Mouse (Mus musculus) myocyte (in vitro differentiated cells): ENCODE measurements around the gene Adgrg7.

Experiments
- CEBPB ChIP-seq: IDR thresholded peaks from 2 replicates; pipeline ENCODE4 v1.6.1; 2011; ENCODE audit warnings: mild to moderate bottlenecking, moderate library complexity; ENCODE audit not compliant: poor library complexity, insufficient read depth, severe bottlenecking
- E2F4 ChIP-seq: IDR thresholded peaks from one replicate; pipeline ENCODE4 v1.6.1; 2011; ENCODE audit warnings: mild to moderate bottlenecking, control low read depth, moderate library complexity; ENCODE audit not compliant: insufficient read depth
- MAX ChIP-seq: IDR thresholded peaks from one replicate; pipeline ENCODE4 v1.6.1; 2011; ENCODE audit warnings: low read depth, mild to moderate bottlenecking, control low read depth
- MYOD1 ChIP-seq, 3 experiments: IDR thresholded peaks; one replicate each; pipeline ENCODE4 v1.6.1; 2011; ENCODE audit warnings: control low read depth in 2 of 3, low read depth in 2 of 3, mild to moderate bottlenecking in 2 of 3, moderate library complexity in 1 of 3; ENCODE audit not compliant: insufficient read length in 2 of 3, control insufficient read depth in 1 of 3
- MYOG ChIP-seq, 3 experiments: IDR thresholded peaks; one replicate each; pipeline ENCODE4 v1.6.1; 2011; ENCODE audit warnings: control low read depth in 2 of 3, low read depth in 2 of 3, mild to moderate bottlenecking in 2 of 3; ENCODE audit not compliant: insufficient read length in 2 of 3, control insufficient read depth in 1 of 3, insufficient read depth in 1 of 3
- POLR2A ChIP-seq: IDR thresholded peaks from one replicate; pipeline ENCODE4 v1.6.1; 2011; ENCODE audit warnings: low read depth, mild to moderate bottlenecking, control low read depth, moderate library complexity; ENCODE audit not compliant: insufficient read length
- POLR2AphosphoS2 ChIP-seq: IDR thresholded peaks from one replicate; pipeline ENCODE4 v1.6.1; 2011; ENCODE audit warnings: low read depth, control low read depth; ENCODE audit not compliant: insufficient read length
- REST ChIP-seq: IDR thresholded peaks from one replicate; pipeline ENCODE4 v1.6.1; 2011; ENCODE audit warnings: mild to moderate bottlenecking, control low read depth, moderate library complexity; ENCODE audit not compliant: insufficient read depth, insufficient read length
- SRF ChIP-seq: IDR thresholded peaks from one replicate; pipeline ENCODE4 v1.6.1; 2011; ENCODE audit warnings: low read depth; ENCODE audit not compliant: control insufficient read depth, insufficient read length
- TCF12 ChIP-seq: IDR thresholded peaks from one replicate; pipeline ENCODE4 v1.6.1; 2011; ENCODE audit warnings: mild to moderate bottlenecking, control low read depth; ENCODE audit not compliant: poor library complexity, insufficient read depth, severe bottlenecking
- TCF3 ChIP-seq: IDR thresholded peaks from one replicate; pipeline ENCODE4 v1.6.1; 2011; ENCODE audit warnings: low read depth, control low read depth; ENCODE audit not compliant: insufficient read length
- USF1 ChIP-seq: IDR thresholded peaks from one replicate; pipeline ENCODE4 v1.6.1; 2011; ENCODE audit warnings: low read depth, mild to moderate bottlenecking, control low read depth, moderate library complexity

- no peak for TF ChIP-seq POLR2A
- no peak for TF ChIP-seq USF1
- no peak for TF ChIP-seq E2F4
- no peak for TF ChIP-seq POLR2AphosphoS2
- TF ChIP-seq MAX: no peak
- TF ChIP-seq TCF12: no peak
- TF ChIP-seq MYOG (IDR thresholded peaks at IDR 0.05; ENCODE audit: control insufficient read depth in 1 of 3, insufficient read depth in 1 of 3, insufficient read length in 2 of 3, low read depth in 2 of 3): no peak
- no peak for TF ChIP-seq TCF3
- no peak for TF ChIP-seq MYOD1 (IDR thresholded peaks at IDR 0.05; ENCODE audit: control insufficient read depth in 1 of 3, insufficient read length in 2 of 3, low read depth in 2 of 3)
- TF ChIP-seq SRF: no peak
- no peak for TF ChIP-seq CEBPB
- no peak for TF ChIP-seq REST
Observed at GRCm38 (mm10) chr16:56715608-56716007, 80.0 kb downstream of the Adgrg7 start.
